Mouse (Mus musculus): ENCODE data around the gene Hadha. TPM values are rescaled to one million over a fixed set of nuclear protein-coding genes. Genes with fewer than 3 reads are reported as not detected.
A peak's percentile ranks its signal among the peaks of the same experiment; 100 is the strongest.

The Hadha gene
- polyA plus RNA-seq, 1 experiment from 2014 or later, result 228 TPM

DNA sequence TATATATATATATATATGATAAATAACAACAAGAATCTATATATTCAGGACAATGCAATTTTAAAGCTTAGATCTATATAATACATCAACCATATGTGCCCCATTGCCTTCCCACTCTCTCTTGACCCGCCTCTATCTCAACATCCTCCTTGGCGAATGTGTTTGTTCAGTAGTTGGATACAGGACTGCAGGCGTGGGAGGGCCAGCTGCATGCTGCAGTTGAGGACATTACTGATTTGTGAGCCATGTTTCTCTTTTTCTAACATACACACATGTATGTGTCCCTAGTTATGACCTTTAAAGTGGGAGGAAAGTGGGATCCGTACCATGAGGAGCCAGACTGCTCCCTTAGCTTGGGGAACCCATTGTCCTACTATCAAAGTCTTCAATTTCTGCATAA lies 23.7 kb downstream of the Hadha start:
- Histone ChIP-seq H3K9me3 (ENCODE audit: low read length) (no peaks in the 10 kb centered on the region), H3K27me3 (ENCODE audit: insufficient read depth, low read length) (no peaks in the 10 kb centered on the region), H3K36me3 (replicated peaks; ENCODE audit: insufficient read depth, low read length) (peaks cover 84% of the 10 kb centered on the region), H3K9ac (replicated peaks) (no peak overlapping the region), H3K4me2 (ENCODE audit: low read depth, low read length) (no peak overlapping the region), H3K27ac (ENCODE audit: low read depth) (no peak overlapping the region), H3K4me1 (ENCODE audit: insufficient read depth) (no peaks in the 10 kb centered on the region), H3K4me3 (ENCODE audit: low read depth, low read length) (no peak overlapping the region)
- TF ChIP-seq CTCF (IDR thresholded peaks at IDR 0.05; ENCODE audit: low read depth) (no peak), EP300 (IDR thresholded peaks at IDR 0.05; ENCODE audit: low read depth) (no peak)
- ATAC-seq, result no peak
- no peak for DNase-seq
- 82% methylated on average over 4 of the region's 4 CpGs for WGBS (ENCODE audit: insufficient replicate concordance)

DNA sequence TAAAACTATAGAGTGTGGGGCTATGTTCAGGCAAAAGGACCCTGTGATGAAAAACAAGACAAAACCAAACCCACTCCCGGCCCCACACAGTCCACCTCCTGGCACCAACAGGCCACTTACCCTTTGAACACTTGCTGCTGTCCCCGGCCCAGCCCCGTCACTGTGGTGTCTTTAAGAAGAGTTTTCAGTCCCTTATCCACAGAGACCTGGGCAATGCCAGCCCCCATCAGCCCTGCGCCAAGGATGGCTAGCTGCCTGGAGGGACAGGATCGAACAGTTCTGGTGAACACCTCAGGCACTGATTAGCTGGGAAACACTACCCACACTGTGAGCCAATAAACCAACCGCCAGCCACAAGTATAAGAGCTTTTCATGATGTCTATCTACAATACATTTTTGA lies 26.3 kb downstream of the Hadha start:
- Histone ChIP-seq H3K4me1 (ENCODE audit: insufficient read depth) (no peaks in the 10 kb centered on the region), H3K9ac (replicated peaks) (no peak overlapping the region), H3K4me3 (ENCODE audit: low read depth, low read length) (no peak overlapping the region), H3K36me3 (replicated peaks; ENCODE audit: insufficient read depth, low read length) (peaks cover 86% of the 10 kb centered on the region), H3K4me2 (ENCODE audit: low read depth, low read length) (no peak overlapping the region), H3K27ac (ENCODE audit: low read depth) (no peak overlapping the region), H3K9me3 (ENCODE audit: low read length) (no peaks in the 10 kb centered on the region), H3K27me3 (ENCODE audit: insufficient read depth, low read length) (no peaks in the 10 kb centered on the region)
- WGBS (ENCODE audit: insufficient replicate concordance), result 91% methylated on average over 6 of the region's 6 CpGs
- no peak for TF ChIP-seq EP300 (IDR thresholded peaks at IDR 0.05; ENCODE audit: low read depth)
- TF ChIP-seq CTCF (IDR thresholded peaks at IDR 0.05; ENCODE audit: low read depth), result no peak
- ATAC-seq, result no peak
- no peak for DNase-seq

DNA sequence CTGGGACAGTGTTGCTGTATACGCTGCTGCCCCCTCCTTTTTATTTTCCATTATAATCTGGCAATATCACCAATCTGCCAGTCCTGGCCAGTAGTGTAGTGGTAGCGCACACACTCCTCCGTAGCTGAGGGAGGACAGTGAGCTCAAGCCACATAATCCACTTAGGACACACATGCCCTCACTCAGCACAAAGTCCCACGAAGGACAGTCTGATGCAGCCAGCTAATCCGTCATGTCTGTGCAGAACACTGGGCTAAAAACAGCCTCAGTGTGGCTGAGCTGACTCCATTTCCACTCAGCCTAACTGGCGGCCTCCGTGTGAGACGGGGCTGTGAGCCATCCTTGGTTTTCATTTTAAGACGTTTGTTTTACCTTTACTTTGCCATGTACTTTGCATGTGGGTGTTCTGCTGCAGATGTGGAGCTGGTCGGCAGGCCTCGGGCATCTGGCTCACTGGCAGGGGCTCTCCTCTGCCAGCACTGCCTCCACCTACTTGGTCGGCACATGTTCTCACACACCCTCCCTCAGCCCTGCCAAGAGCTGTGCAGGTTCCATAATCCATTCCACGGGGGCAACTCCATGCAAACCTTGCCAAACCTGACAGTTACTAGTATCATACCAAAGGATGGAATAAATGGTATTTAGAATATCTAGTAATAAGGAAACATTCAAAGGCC lies 26.9 kb downstream of the Hadha start:
- peaks cover 87% of the 10 kb centered on the region for H3K36me3 ChIP-seq (replicated peaks; ENCODE audit: insufficient read depth, low read length)

DNA sequence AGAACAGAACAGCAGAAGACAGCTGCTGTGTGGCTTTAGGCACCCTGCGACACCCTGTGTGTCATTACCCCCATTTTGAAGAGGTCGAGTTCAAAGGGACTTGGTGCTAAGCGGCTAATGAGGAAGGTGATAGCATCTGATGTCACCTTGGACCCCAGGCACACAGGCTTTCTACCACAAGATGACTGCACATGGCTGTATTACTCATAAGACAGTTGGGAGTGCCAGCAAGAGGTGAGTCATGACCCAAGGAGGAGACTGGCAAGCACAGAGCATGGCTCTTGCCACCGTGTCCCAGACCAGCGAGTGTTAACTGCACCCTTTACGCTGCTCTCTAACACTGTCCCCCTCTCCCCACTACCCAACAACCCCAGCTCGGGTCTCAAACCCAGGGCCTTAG lies 28.2 kb downstream of the Hadha start:
- Histone ChIP-seq H3K9me3 (ENCODE audit: low read length) (no peaks in the 10 kb centered on the region), H3K4me1 (ENCODE audit: insufficient read depth) (no peaks in the 10 kb centered on the region), H3K9ac (replicated peaks) (no peak overlapping the region), H3K27me3 (ENCODE audit: insufficient read depth, low read length) (no peaks in the 10 kb centered on the region), H3K27ac (ENCODE audit: low read depth) (no peak overlapping the region), H3K4me2 (ENCODE audit: low read depth, low read length) (no peak overlapping the region), H3K4me3 (ENCODE audit: low read depth, low read length) (no peak overlapping the region), H3K36me3 (replicated peaks; ENCODE audit: insufficient read depth, low read length) (peaks cover 88% of the 10 kb centered on the region)
- TF ChIP-seq EP300 (IDR thresholded peaks at IDR 0.05; ENCODE audit: low read depth) (no peak), CTCF (IDR thresholded peaks at IDR 0.05; ENCODE audit: low read depth) (no peak)
- ATAC-seq (no peak), DNase-seq (no peak)
- WGBS (ENCODE audit: insufficient replicate concordance), result 86% methylated on average over 7 of the region's 7 CpGs

More for the DNA sequence above, 26.9 kb downstream of the Hadha start:
- H3K4me1 ChIP-seq (ENCODE audit: insufficient read depth), result no peaks in the 10 kb centered on the region
- WGBS (ENCODE audit: insufficient replicate concordance), result 87% methylated on average over 13 of the region's 13 CpGs
- no peak for ATAC-seq
- no peak overlapping the region for H3K4me3 ChIP-seq (ENCODE audit: low read depth, low read length)
- H3K27ac ChIP-seq (ENCODE audit: low read depth), result no peak overlapping the region
- H3K27me3 ChIP-seq (ENCODE audit: insufficient read depth, low read length), result no peaks in the 10 kb centered on the region
- H3K9me3 ChIP-seq (ENCODE audit: low read length), result no peaks in the 10 kb centered on the region
- no peak overlapping the region for H3K9ac ChIP-seq (replicated peaks)
- no peak overlapping the region for H3K4me2 ChIP-seq (ENCODE audit: low read depth, low read length)
- TF ChIP-seq CTCF (IDR thresholded peaks at IDR 0.05; ENCODE audit: low read depth) (no peak), EP300 (IDR thresholded peaks at IDR 0.05; ENCODE audit: low read depth) (no peak)
- no peak for DNase-seq

DNA sequence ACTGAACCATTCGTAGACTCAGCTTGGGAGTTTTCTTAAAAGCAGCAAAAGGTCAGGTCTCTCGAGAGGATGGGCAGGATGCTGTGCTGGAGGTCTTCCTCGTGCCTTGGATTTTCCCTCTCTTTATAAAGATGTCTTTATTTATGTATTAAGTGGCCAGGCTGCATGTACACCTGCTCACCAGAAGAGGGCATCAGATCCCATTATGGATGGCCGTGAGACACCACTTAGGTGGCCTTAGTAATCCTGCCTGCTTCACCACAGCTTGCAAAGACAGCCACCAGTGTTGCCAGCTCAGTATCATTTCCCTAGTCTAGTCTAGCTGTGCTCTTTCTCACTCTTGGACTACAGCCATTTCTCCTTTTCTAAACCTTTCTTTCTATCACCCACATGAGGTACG lies 29.4 kb downstream of the Hadha start:
- no peaks in the 10 kb centered on the region for H3K9me3 ChIP-seq (ENCODE audit: low read length)
- no peak for DNase-seq
- H3K4me1 ChIP-seq (ENCODE audit: insufficient read depth), result no peaks in the 10 kb centered on the region
- H3K27ac ChIP-seq (ENCODE audit: low read depth), result no peak overlapping the region
- TF ChIP-seq CTCF (IDR thresholded peaks at IDR 0.05; ENCODE audit: low read depth) (peak; percentile 83), EP300 (IDR thresholded peaks at IDR 0.05; ENCODE audit: low read depth) (no peak)
- no peak overlapping the region for H3K4me2 ChIP-seq (ENCODE audit: low read depth, low read length)
- WGBS (ENCODE audit: insufficient replicate concordance), result 51% methylated on average over 5 of the region's 5 CpGs
- ATAC-seq, result peak; percentile 50
- H3K36me3 ChIP-seq (replicated peaks; ENCODE audit: insufficient read depth, low read length), result peaks cover 91% of the 10 kb centered on the region
- H3K27me3 ChIP-seq (ENCODE audit: insufficient read depth, low read length), result no peaks in the 10 kb centered on the region
- H3K9ac ChIP-seq (replicated peaks), result no peak overlapping the region
- H3K4me3 ChIP-seq (ENCODE audit: low read depth, low read length), result no peak overlapping the region

DNA sequence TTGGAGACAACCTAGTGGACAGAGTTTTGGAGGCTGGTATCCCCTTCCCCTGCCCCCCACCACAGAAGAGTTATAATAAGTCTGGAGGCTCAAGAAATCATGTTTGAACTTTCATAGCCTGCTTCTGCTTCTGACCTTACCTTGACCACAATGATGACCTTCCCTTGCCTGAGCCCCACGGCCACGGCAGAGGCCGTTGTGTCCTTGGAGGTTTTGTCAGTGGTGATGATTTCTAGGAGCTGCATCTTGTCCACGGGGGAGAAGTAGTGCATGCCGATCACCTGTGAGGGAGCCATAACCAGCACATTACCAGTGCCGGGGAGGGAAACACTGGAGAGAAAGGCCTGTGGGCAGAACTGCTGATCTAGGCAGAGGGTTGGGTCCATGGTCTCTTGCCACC lies 32.5 kb downstream of the Hadha start:
- DNase-seq, result no peak
- no peak overlapping the region for H3K9ac ChIP-seq (replicated peaks)
- no peak overlapping the region for H3K4me2 ChIP-seq (ENCODE audit: low read depth, low read length)
- ATAC-seq, result no peak
- H3K4me1 ChIP-seq (ENCODE audit: insufficient read depth), result no peaks in the 10 kb centered on the region
- TF ChIP-seq CTCF (IDR thresholded peaks at IDR 0.05; ENCODE audit: low read depth) (no peak), EP300 (IDR thresholded peaks at IDR 0.05; ENCODE audit: low read depth) (no peak)
- 81% methylated on average over 6 of the region's 6 CpGs for WGBS (ENCODE audit: insufficient replicate concordance)
- H3K27me3 ChIP-seq (ENCODE audit: insufficient read depth, low read length), result no peaks in the 10 kb centered on the region
- no peak overlapping the region for H3K4me3 ChIP-seq (ENCODE audit: low read depth, low read length)
- H3K27ac ChIP-seq (ENCODE audit: low read depth), result no peak overlapping the region
- no peaks in the 10 kb centered on the region for H3K9me3 ChIP-seq (ENCODE audit: low read length)
- peaks cover 88% of the 10 kb centered on the region for H3K36me3 ChIP-seq (replicated peaks; ENCODE audit: insufficient read depth, low read length)
